Mouse (Mus musculus): ENCODE measurements around the gene Hist2h2aa2.
"Not testable (repeated sequence)": the region's sequence is repeated elsewhere in the genome, so short reads cannot be mapped to it uniquely, and the experiment has no call there.

The Hist2h2aa2 gene

GRCm38 (mm10) chr3:96236834-96237334 is 3.2 kb downstream of the Hist2h2aa2 start:
- no peak for DNase-seq (ENCODE audit: low spot score)

GRCm38 (mm10) chr3:96235836-96236235 is 4.2 kb downstream of the Hist2h2aa2 start:
- DNase-seq (ENCODE audit: low spot score) = no peak

GRCm38 (mm10) chr3:96234914-96235313 is 5.2 kb downstream of the Hist2h2aa2 start:
- no peak for DNase-seq (ENCODE audit: low spot score)

- no peak for DNase-seq (ENCODE audit: low spot score)
Observed at GRCm38 (mm10) chr3:96231758-96232120, 8.3 kb downstream of the Hist2h2aa2 start.

GRCm38 (mm10) chr3:96230910-96231757 is 8.9 kb downstream of the Hist2h2aa2 start:
- no peak for DNase-seq (ENCODE audit: low spot score)

- DNase-seq (ENCODE audit: low spot score) = no peak
Observed at GRCm38 (mm10) chr3:96230404-96230803, 9.7 kb downstream of the Hist2h2aa2 start.

- DNase-seq (ENCODE audit: low spot score) = no peak
Observed at GRCm38 (mm10) chr3:96228828-96229227, 11.2 kb downstream of the Hist2h2aa2 start.

- DNase-seq (ENCODE audit: low spot score) = no peak
Observed at GRCm38 (mm10) chr3:96226695-96227648, 13.1 kb downstream of the Hist2h2aa2 start.

- DNase-seq (ENCODE audit: low spot score) = no peak
Observed at GRCm38 (mm10) chr3:96225421-96225820, 14.7 kb downstream of the Hist2h2aa2 start.

- DNase-seq (ENCODE audit: low spot score) = no peak
Observed at GRCm38 (mm10) chr3:96222774-96223173, 17.3 kb downstream of the Hist2h2aa2 start.

GRCm38 (mm10) chr3:96221640-96222038 is 18.4 kb downstream of the Hist2h2aa2 start:
- peak; percentile 28 for DNase-seq (ENCODE audit: low spot score)

GRCm38 (mm10) chr3:96220765-96221639 is 19.1 kb downstream of the Hist2h2aa2 start, which contains the start of the genes Hist2h2ac and Hist2h2be:
Gene Hist2h2ac (minus strand): TSS chr3:96220880.
Gene Hist2h2be (plus strand): TSS chr3:96221119.
- DNase-seq (ENCODE audit: low spot score) = peak; percentile 79

- not testable (repeated sequence) for DNase-seq (ENCODE audit: low spot score)
Observed at GRCm38 (mm10) chr3:96220131-96220764, 19.8 kb downstream of the Hist2h2aa2 start.

- DNase-seq (ENCODE audit: low spot score) = peak; percentile 79
Observed at GRCm38 (mm10) chr3:96219661-96220130, 20.4 kb downstream of the Hist2h2aa2 start, which contains the start of the genes Bola1 and Hist2h2ab. Gene Bola1 (minus strand): TSS chr3:96219709. Gene Hist2h2ab (plus strand): TSS chr3:96219865.

- DNase-seq (ENCODE audit: low spot score) = no peak
Observed at GRCm38 (mm10) chr3:96219191-96219641, 20.9 kb downstream of the Hist2h2aa2 start.

- DNase-seq (ENCODE audit: low spot score) = peak; percentile 41
Observed at GRCm38 (mm10) chr3:96209242-96209641, 30.8 kb downstream of the Hist2h2aa2 start.

GRCm38 (mm10) chr3:96207819-96208218 is 32.3 kb downstream of the Hist2h2aa2 start:
- DNase-seq (ENCODE audit: low spot score) = no peak

- DNase-seq (ENCODE audit: low spot score) = no peak
Observed at GRCm38 (mm10) chr3:96199731-96200130, 40.3 kb downstream of the Hist2h2aa2 start.

GRCm38 (mm10) chr3:96198601-96199251 is 41.4 kb downstream of the Hist2h2aa2 start:
- DNase-seq (ENCODE audit: low spot score) = not testable (repeated sequence)

GRCm38 (mm10) chr3:96198181-96198580 is 41.9 kb downstream of the Hist2h2aa2 start:
- DNase-seq (ENCODE audit: low spot score) = no peak

Data from ovary, postnatal 36 days (tissue).